Mouse (Mus musculus): ENCODE measurements around the gene Slc17a9. TPM values are rescaled to one million over a fixed set of nuclear protein-coding genes. Genes with fewer than 3 reads are reported as not detected.

Slc17a9 gene
- polyA plus RNA-seq, 1 experiment = 0.04 TPM

GRCm38 (mm10) chr2:180725856-180726629 is 980 bp downstream of the Slc17a9 start:
- Histone ChIP-seq H3K36me3 (ENCODE audit: control insufficient read depth, insufficient read depth) (peaks cover 31% of the 10 kb centered on the region), H3K4me3 (ENCODE audit: insufficient read depth, poor library complexity, severe bottlenecking) (no peak overlapping the region), H3K79me2 (ENCODE audit: control insufficient read depth, insufficient read depth) (no peaks in the 10 kb centered on the region), H3ac (ENCODE audit: control insufficient read depth, insufficient read length, low read depth) (no peak overlapping the region), H3K27me3 (ENCODE audit: control insufficient read depth, insufficient read depth, insufficient read length) (peaks cover 4% of the 10 kb centered on the region), H3K79me3 (ENCODE audit: low read depth) (no peaks in the 10 kb centered on the region)
- TF ChIP-seq MAX (IDR thresholded peaks at IDR 0.05) (no peak), CEBPB (IDR thresholded peaks at IDR 0.05; ENCODE audit: low read depth) (no peak), MYOG (IDR thresholded peaks at IDR 0.05; ENCODE audit: control insufficient read depth, extremely low read depth, insufficient read length) (no peak), CTCF (IDR thresholded peaks at IDR 0.05; ENCODE audit: control insufficient read depth, insufficient read depth, insufficient read length) (no peak), MYOD1 (IDR thresholded peaks at IDR 0.05; ENCODE audit: control insufficient read depth, insufficient read length, low read depth) (no peak), FOSL1 (IDR thresholded peaks at IDR 0.05; ENCODE audit: insufficient read depth, low read length, poor library complexity, severe bottlenecking) (no peak), USF1 (IDR thresholded peaks at IDR 0.05; ENCODE audit: low read depth) (no peak)

- no peaks in the 10 kb centered on the region for H3K79me3 ChIP-seq (ENCODE audit: low read depth)
- H3ac ChIP-seq (ENCODE audit: control insufficient read depth, insufficient read length, low read depth) = no peak overlapping the region
- H3K27me3 ChIP-seq (ENCODE audit: control insufficient read depth, insufficient read depth, insufficient read length) = peaks cover 11% of the 10 kb centered on the region
- H3K4me3 ChIP-seq (ENCODE audit: insufficient read depth, poor library complexity, severe bottlenecking) = no peak overlapping the region
- TF ChIP-seq MYOG (IDR thresholded peaks at IDR 0.05; ENCODE audit: control insufficient read depth, extremely low read depth, insufficient read length) (no peak), MAX (IDR thresholded peaks at IDR 0.05) (no peak), CTCF (IDR thresholded peaks at IDR 0.05; ENCODE audit: control insufficient read depth, insufficient read depth, insufficient read length) (no peak)
- peaks cover 22% of the 10 kb centered on the region for H3K36me3 ChIP-seq (ENCODE audit: control insufficient read depth, insufficient read depth)
- H3K79me2 ChIP-seq (ENCODE audit: control insufficient read depth, insufficient read depth) = no peaks in the 10 kb centered on the region
Measured at GRCm38 (mm10) chr2:180726658-180727442, 1.8 kb downstream of the Slc17a9 start.

GRCm38 (mm10) chr2:180727613-180728021 is 2.6 kb downstream of the Slc17a9 start:
- Histone ChIP-seq H3K36me3 (ENCODE audit: control insufficient read depth, insufficient read depth) (peaks cover 16% of the 10 kb centered on the region), H3K79me2 (ENCODE audit: control insufficient read depth, insufficient read depth) (no peaks in the 10 kb centered on the region), H3K27me3 (ENCODE audit: control insufficient read depth, insufficient read depth, insufficient read length) (peaks cover 18% of the 10 kb centered on the region), H3K4me3 (ENCODE audit: insufficient read depth, poor library complexity, severe bottlenecking) (no peak overlapping the region), H3K79me3 (ENCODE audit: low read depth) (no peaks in the 10 kb centered on the region), H3ac (ENCODE audit: control insufficient read depth, insufficient read length, low read depth) (no peak overlapping the region)
- TF ChIP-seq FOSL1 (IDR thresholded peaks at IDR 0.05; ENCODE audit: insufficient read depth, low read length, poor library complexity, severe bottlenecking) = no peak
- TF ChIP-seq CTCF (IDR thresholded peaks at IDR 0.05; ENCODE audit: control insufficient read depth, insufficient read depth, insufficient read length) = no peak
- no peak for TF ChIP-seq MYOG (IDR thresholded peaks at IDR 0.05; ENCODE audit: control insufficient read depth, extremely low read depth, insufficient read length)
- no peak for TF ChIP-seq USF1 (IDR thresholded peaks at IDR 0.05; ENCODE audit: low read depth)
- no peak for TF ChIP-seq MAX (IDR thresholded peaks at IDR 0.05)
- TF ChIP-seq CEBPB (IDR thresholded peaks at IDR 0.05; ENCODE audit: low read depth) = no peak
- no peak for TF ChIP-seq MYOD1 (IDR thresholded peaks at IDR 0.05; ENCODE audit: control insufficient read depth, insufficient read length, low read depth)

- no peak for TF ChIP-seq FOSL1 (IDR thresholded peaks at IDR 0.05; ENCODE audit: insufficient read depth, low read length, poor library complexity, severe bottlenecking)
- TF ChIP-seq MAX (IDR thresholded peaks at IDR 0.05) = no peak
- TF ChIP-seq CTCF (IDR thresholded peaks at IDR 0.05; ENCODE audit: control insufficient read depth, insufficient read depth, insufficient read length) = no peak
- no peak for TF ChIP-seq CEBPB (IDR thresholded peaks at IDR 0.05; ENCODE audit: low read depth)
- no peak for TF ChIP-seq MYOD1 (IDR thresholded peaks at IDR 0.05; ENCODE audit: control insufficient read depth, insufficient read length, low read depth)
- no peak for TF ChIP-seq USF1 (IDR thresholded peaks at IDR 0.05; ENCODE audit: low read depth)
- no peak for TF ChIP-seq MYOG (IDR thresholded peaks at IDR 0.05; ENCODE audit: control insufficient read depth, extremely low read depth, insufficient read length)
- H3K36me3 ChIP-seq (ENCODE audit: control insufficient read depth, insufficient read depth) = no peaks in the 10 kb centered on the region
Measured at GRCm38 (mm10) chr2:180731036-180731435, 6.0 kb downstream of the Slc17a9 start.

GRCm38 (mm10) chr2:180731984-180732383 is 6.9 kb downstream of the Slc17a9 start:
- H3K79me3 ChIP-seq (ENCODE audit: low read depth) = no peaks in the 10 kb centered on the region
- TF ChIP-seq CTCF (IDR thresholded peaks at IDR 0.05; ENCODE audit: control insufficient read depth, insufficient read depth, insufficient read length) (no peak), MYOD1 (IDR thresholded peaks at IDR 0.05; ENCODE audit: control insufficient read depth, insufficient read length, low read depth) (no peak), USF1 (IDR thresholded peaks at IDR 0.05; ENCODE audit: low read depth) (no peak), FOSL1 (IDR thresholded peaks at IDR 0.05; ENCODE audit: insufficient read depth, low read length, poor library complexity, severe bottlenecking) (no peak), MAX (IDR thresholded peaks at IDR 0.05) (no peak), MYOG (IDR thresholded peaks at IDR 0.05; ENCODE audit: control insufficient read depth, extremely low read depth, insufficient read length) (no peak), CEBPB (IDR thresholded peaks at IDR 0.05; ENCODE audit: low read depth) (no peak)
- no peaks in the 10 kb centered on the region for H3K79me2 ChIP-seq (ENCODE audit: control insufficient read depth, insufficient read depth)
- no peak overlapping the region for H3K4me3 ChIP-seq (ENCODE audit: insufficient read depth, poor library complexity, severe bottlenecking)
- no peak overlapping the region for H3ac ChIP-seq (ENCODE audit: control insufficient read depth, insufficient read length, low read depth)
- peaks cover 52% of the 10 kb centered on the region for H3K27me3 ChIP-seq (ENCODE audit: control insufficient read depth, insufficient read depth, insufficient read length)
- H3K36me3 ChIP-seq (ENCODE audit: control insufficient read depth, insufficient read depth) = no peaks in the 10 kb centered on the region

More at GRCm38 (mm10) chr2:180731036-180731435, 6.0 kb downstream of the Slc17a9 start:
- Histone ChIP-seq H3K79me2 (ENCODE audit: control insufficient read depth, insufficient read depth) (no peaks in the 10 kb centered on the region), H3K79me3 (ENCODE audit: low read depth) (no peaks in the 10 kb centered on the region), H3K27me3 (ENCODE audit: control insufficient read depth, insufficient read depth, insufficient read length) (peaks cover 43% of the 10 kb centered on the region), H3ac (ENCODE audit: control insufficient read depth, insufficient read length, low read depth) (no peak overlapping the region), H3K4me3 (ENCODE audit: insufficient read depth, poor library complexity, severe bottlenecking) (no peak overlapping the region)

All from C2C12 (cell line).